Mouse (Mus musculus) lung, postnatal 0 days (tissue): ENCODE measurements around the gene Rdh5.

Source experiments
- CTCF ChIP-seq: IDR thresholded peaks from 2 replicates; pipeline ENCODE4 v1.5.1; 2016; ENCODE audit warnings: antibody characterized with exemption, mild to moderate bottlenecking
- EP300 ChIP-seq: IDR thresholded peaks from 2 replicates; pipeline ENCODE4 v1.6.1; 2016; ENCODE audit warnings: antibody characterized with exemption, mild to moderate bottlenecking, control low read depth

- TF ChIP-seq CTCF (no peak), EP300 (no peak)
Measured at GRCm38 (mm10) chr10:128870341-128870740, 52.3 kb downstream of the Rdh5 start.
